Mouse (Mus musculus): ENCODE measurements around the gene Tbcd.

DNA sequence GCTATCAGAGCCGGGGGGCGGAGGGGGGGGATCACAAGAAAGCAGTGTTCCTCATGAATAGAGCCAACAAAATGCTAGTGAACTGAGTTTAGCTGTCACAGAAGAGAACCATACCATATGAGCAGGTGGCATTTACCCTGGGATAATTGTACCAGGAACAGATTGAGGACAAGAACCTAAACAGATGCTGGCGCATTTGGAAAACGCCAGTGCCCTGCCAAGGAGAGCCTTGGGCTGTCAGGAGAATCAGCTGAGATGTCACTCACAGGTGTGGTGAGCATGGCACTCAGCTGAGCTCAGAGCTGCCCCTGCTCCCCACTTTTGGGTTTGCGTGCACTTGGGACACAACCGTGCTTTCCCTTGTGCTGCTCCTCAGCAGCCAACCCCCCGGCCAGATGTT is 179.7 kb downstream of the Tbcd start:
- TF ChIP-seq CTCF (IDR thresholded peaks at IDR 0.05; ENCODE audit: borderline replicate concordance, control insufficient read depth, extremely low read depth, insufficient read depth, low read length, poor library complexity) = no peak
- TF ChIP-seq POLR2A (IDR thresholded peaks at IDR 0.05; ENCODE audit: control insufficient read depth, extremely low read depth, insufficient read depth, low read length, poor library complexity) = no peak

Data from thymus, adult 2 months (tissue).